Mouse (Mus musculus): Measurements from ENCODE around the gene Ramac.

Ramac gene

GRCm38 (mm10) chr7:81775325-81775724, 12.6 kb downstream of the Ramac start:
- ATAC-seq (ENCODE audit: insufficient number of reproducible peaks, low FRiP score, low TSS enrichment) = no peak

GRCm38 (mm10) chr7:81777667-81778218, 15.0 kb downstream of the Ramac start:
- ATAC-seq (ENCODE audit: insufficient number of reproducible peaks, low FRiP score, low TSS enrichment) = no peak

GRCm38 (mm10) chr7:81788536-81788935, 25.8 kb downstream of the Ramac start:
- ATAC-seq (ENCODE audit: insufficient number of reproducible peaks, low FRiP score, low TSS enrichment) = peak; percentile 23; the same call in 1 of the 2 replicates

GRCm38 (mm10) chr7:81789095-81789757, 26.5 kb downstream of the Ramac start, which contains the start of gene 3110040N11Rik:
3110040N11Rik (minus strand) TSS chr7:81789478.
- ATAC-seq (ENCODE audit: insufficient number of reproducible peaks, low FRiP score, low TSS enrichment) = peak; percentile 99

- no peak for ATAC-seq (ENCODE audit: insufficient number of reproducible peaks, low FRiP score, low TSS enrichment)
These were observed 43.3 kb downstream of the Ramac start for GRCm38 (mm10) chr7:81806067-81806466.

Measured in cerebellum, adult (tissue).